Mouse (Mus musculus) liver, embryonic 14.5 days (tissue): ENCODE data around the gene Evi2a.

Experiments used
- CTCF ChIP-seq: IDR thresholded peaks from 2 replicates; pipeline ENCODE4 v1.5.1; 2016; ENCODE audit warnings: antibody characterized with exemption, low read depth, control low read depth
- EP300 ChIP-seq: IDR thresholded peaks from 2 replicates; pipeline ENCODE4 v1.6.1; 2016; ENCODE audit warnings: antibody characterized with exemption, low read depth

- TF ChIP-seq CTCF (no peak), EP300 (no peak)
Measured at GRCm38 (mm10) chr11:79519299-79519698, 11.1 kb downstream of the Evi2a start.
